Mouse (Mus musculus): ENCODE results near the gene 7530416G11Rik. TPM values are rescaled to one million over a fixed set of nuclear protein-coding genes. Genes with fewer than 3 reads are reported as not detected.

7530416G11Rik gene
- not detected in 2 replicates for polyA plus RNA-seq (2012; rRNA removed)

DNA sequence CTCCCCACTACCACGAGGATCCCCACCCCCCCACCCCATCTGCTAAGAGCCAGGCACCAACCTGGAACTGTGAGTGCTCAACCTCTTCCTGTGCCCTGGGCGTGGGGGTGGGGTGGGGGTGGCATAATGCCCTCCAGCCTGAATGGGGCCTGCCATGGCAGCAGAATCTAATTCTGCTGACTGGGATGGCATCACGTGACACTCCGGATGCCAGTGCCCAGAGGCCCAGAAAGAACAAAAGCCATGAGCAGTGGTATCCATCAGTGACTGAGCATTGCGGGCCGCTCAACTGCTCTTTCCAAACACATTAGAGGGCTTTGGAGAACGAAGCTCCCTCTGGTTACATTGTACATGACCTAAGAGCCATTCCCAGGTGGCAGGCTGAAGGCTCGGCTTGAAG, at the start of gene 7530416G11Rik:
Gene 7530416G11Rik, minus strand, starts transcription at position 101 of the 400 bp plus-strand sequence.
- no peak for DNase-seq (ENCODE audit: low spot score)

DNA sequence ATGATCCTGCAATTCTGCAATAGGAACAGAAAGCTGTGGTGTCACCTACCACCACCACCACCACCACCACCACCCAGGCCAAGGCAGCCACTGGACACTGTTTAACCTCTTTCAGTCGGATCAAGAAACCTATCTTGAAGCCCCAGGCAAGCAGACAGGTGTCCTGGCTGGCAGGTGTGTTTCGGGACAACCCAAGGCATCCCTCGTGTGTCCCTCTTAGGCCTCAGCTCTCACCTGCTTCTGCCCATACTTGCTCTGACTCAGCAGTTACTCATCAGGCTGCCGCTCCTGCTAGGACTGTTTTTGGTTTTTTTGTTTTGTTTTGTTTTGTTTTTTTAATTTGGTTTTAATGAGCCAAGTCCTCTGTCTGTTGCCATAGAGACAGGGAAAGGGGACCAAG, 43.5 kb upstream of the 7530416G11Rik start:
- DNase-seq (ENCODE audit: low spot score) = no peak

DNA sequence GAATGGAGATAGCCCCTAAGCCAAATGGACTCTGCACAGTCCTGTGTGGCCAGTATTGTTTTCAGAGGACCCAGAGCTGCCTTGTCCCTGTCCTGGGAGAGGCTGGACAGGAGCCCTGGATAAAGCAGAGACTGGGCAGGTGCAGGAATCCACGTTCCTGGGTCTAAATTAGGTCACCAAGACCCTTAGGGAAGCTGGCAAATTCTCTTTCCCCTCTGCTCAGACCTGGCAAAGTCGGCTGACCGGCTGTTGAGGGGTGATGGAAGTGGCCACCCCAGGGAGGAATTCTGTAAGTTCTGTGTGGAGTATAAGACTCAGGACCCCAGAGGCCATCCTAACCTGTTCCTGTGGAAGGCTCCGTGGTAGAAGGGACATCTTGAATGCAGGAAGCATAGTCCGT, 42.3 kb upstream of the 7530416G11Rik start:
- no peak for DNase-seq (ENCODE audit: low spot score)

DNA sequence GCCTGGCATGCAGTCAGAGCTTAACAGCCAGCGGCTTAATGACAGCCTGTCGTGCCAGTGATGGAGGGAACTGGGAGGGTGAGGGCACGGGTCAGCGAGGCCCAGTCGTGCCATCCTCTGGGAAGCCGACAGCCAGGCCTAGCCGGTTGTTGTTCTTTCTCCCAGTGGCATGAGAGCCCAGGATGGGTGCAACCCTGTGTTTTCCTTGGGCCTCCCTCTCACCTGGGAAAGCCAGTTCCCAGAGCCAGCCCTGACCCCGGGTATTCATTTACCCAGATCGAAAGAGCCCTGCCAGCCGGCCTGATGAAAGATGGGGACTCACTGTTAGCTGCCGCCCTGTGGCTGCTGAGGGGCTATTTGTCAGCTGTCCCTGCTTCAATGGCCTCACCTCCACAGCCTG, 35.1 kb upstream of the 7530416G11Rik start:
- no peak for DNase-seq (ENCODE audit: low spot score)

DNA sequence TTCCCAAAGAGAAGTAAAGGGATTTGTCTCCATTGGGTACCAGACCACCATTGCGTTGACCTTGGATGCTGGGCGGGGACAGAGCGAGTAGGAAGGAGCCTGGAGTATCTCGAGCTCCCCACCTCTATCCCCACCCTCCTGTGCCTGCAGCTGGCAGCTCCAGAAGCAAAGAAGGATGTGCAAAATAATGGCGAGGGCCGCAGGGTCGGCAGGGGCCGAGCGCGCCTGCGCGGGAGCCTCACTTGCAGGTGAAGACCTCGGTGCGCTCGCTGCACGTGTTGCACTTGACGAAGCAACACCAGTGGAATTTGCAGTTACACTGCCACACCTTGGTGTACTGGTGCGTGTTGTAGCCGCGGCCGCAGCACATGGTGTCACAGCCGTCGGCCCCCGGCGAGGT, 34.1 kb upstream of the 7530416G11Rik start:
- no peak for DNase-seq (ENCODE audit: low spot score)

DNA sequence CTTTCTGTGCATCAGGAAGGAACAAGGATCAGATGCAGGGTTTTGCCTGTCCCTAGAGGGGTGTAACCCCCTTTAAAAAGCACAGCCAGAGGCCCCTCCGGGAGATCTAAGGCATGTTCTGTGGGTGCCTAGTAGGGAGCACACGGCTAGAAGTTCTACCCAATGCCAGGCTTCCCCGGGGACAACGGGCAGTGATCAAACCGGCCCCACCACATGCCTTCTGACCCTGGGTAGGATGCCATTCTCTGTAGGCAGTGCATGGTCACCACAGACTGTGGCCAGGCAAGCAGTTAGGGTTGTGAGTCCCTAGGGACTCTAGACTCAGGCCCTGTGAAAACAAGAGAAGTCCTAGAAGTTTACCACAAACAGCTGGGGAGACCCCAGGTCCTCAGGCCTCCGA, 31.6 kb upstream of the 7530416G11Rik start:
- DNase-seq (ENCODE audit: low spot score) = no peak

DNA sequence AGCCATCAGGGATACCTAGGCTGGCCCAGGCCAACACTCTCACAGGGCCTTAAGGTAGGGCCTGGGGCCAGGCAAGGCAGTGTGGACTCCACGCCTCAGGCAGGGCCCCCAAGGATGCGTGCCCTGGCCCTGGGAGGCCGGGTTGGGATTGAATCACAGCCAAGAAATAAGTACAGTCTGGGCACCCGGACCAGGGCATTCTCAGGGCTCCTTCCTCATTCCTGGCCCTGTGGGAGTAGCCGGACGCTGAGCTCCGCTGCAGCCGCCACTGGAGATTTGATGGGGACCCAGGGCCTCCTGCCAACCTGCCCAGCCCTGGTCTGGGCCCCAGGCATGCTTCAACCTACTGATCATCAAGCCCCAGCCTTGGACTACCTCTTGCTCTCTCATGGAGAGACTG, 31.2 kb upstream of the 7530416G11Rik start:
- DNase-seq (ENCODE audit: low spot score) = no peak

DNA sequence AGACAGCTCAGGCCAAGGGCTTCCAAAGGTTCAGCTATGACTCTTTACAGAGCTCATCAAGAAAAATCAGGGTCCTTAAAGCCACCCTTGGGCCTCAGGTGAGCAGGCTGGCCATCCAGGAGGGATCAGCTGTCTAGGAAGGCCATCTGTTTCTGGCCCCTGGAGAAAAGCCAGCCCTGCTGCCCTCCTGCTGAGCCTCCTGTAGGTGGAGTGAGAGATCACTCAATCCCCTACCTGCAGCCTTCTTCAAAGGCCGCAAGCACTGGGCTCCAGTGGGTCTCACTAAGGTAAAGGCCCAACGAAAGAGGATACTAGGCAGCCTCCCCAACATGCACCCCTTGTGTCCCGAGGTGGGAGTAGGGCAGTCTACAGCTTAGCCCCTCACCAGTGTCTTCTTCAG, 29.0 kb upstream of the 7530416G11Rik start:
- DNase-seq (ENCODE audit: low spot score) = no peak

DNA sequence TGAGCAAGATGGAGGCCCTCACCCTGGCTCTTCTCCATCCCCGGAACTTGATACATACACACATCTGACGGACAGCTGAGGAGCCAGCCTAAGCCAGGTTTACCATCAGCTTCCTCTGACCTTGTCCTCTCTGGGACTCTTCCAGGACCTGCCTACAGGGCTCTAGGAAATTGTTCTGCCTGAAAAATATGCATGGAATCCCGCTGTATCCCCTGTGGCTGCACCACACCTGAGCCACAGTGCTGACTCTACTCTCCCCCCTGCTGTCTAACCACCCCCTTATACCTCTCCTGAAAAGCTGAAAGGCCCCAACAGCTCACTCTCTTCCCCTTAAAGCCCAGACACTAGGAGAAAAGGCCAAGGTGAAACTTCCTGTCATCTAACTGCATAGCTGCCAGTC, 26.9 kb upstream of the 7530416G11Rik start:
- DNase-seq (ENCODE audit: low spot score) = no peak

DNA sequence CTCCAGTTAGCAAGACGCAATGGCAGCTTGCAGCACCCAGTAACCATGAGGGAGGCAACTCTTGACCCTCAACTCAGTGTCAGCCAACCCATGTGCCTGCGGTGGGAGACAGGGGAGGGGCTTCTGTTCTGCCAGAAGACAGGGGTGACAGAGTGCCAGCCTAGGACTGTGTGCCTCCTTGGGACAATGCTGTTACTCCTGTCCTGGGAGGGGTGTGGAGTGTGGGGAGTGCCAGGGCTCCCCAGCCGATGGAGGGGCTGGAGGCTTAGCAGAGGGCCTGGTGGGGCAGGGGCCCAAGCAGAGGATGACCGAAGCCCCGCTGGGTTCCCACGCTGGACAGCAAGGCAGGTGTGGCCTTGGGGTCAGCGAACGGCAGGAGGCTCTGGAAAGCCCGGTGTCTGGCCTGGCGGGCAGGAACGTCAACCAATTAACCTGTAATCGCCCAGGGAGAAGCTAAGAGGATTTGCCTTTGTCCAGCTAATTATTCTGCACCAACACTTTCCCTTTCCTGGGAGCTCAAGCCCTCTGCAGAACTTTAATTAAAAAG, 21.4 kb upstream of the 7530416G11Rik start:
- no peak for DNase-seq (ENCODE audit: low spot score)

DNA sequence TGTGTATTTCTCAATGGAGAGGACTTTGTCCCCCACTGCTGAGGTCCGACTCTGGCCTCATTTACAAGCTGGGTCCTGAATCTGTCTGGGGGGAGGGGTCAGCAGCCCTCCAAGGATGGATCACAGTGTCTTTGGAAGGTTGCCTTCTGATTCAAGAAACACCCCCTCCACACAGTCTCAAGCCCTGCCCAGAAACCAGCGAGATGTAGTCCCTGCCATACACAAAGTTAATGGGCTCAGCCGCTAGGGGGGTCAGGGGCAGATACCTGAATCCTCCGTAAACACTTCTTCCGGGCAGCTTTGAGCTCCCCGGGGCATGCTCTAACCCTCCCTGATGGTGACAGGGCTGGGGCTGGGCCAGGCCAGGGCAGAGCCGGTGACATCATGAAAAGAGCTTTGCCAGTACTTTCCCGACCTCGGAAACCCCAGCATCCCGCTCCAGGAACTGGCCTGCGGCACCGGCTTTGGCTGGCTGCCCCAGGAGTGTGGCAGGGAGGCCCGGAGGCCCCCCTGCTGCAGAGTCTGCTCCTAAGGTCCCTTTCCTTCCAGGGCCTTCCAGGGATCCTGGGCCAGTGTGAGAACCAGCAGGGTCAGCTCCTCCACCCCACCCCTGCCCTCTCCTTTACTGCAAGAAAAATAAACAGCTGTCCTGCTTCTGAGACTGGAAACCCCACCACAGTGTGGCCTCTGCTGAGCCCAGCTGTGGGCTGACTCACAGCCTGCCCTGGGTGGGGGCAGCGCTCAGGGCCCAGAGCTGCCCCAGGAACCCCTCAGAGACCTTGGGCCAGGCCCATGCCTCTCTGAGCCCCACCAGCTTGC, 20.4 kb upstream of the 7530416G11Rik start:
- DNase-seq (ENCODE audit: low spot score) = peak; percentile 44

DNA sequence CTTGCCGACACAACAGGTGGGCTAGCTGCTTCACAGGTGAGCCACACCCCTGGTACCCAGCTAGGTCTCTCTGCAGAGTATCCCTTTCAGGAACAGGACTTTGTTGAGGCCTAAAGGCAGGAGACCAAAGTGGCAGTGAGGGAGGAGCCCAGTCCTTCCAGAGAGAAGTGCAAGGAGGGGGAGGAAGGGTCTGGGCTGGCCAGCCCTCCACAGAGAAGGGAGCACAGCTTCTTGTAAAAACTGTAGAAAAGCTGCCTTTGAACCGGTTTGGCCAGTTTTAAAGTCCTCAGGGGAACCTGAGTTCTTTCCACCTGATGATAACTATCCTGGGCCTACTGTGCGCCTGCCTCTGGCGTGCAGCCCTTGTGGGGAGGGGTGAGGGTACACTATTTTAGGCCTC, 16.4 kb upstream of the 7530416G11Rik start:
- no peak for DNase-seq (ENCODE audit: low spot score)

DNA sequence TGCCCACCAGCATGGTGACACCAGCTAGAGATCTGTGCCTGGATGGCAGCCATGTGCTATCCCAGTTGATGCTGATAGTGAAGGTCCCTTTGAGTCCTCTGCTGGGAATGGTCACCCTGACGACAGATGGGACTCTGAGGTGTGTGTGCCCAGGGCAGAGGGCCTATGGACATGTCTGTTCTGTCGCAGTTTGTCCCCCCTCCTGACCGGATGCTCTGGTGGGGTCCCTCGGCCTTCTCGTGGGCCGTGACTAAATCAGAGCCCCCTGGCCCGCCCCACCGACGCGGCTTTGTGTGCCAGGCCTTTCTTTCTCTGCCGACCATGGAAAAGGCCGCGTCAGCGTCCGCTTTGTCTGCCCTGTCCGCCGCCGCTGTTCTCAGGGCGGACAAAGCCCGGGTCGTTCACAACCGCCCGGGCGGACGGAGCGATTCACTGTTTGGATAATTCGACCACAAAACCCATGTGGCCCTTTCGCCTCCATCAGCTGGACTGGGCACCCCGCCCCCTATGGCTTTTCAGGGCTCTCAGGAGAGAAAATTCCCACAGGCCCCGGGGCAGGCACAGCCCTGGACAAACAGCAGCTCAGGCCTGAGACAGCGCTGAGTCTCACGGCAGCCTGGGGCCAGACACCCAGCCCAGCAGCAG, 4.5 kb upstream of the 7530416G11Rik start:
- DNase-seq (ENCODE audit: low spot score) = no peak

DNA sequence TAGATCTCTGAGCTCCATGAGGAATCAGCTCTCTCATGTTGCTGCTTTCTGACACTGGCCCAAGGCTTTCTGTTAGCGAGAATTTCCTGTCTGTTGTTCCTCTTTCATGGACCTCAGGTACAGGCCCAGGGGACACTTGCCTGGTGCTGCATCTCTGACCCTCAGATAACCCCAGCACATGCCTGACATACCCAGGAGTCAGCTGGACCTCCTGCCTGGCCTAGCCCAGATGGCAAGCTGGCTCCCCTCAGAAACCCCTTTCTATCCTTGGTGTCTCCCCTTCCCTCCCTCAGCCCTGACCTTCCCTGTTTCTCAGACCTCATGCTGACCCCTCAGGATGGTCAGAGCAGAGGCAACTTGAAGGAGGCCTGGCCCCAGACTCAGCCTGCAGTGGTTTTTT, 3.7 kb upstream of the 7530416G11Rik start:
- DNase-seq (ENCODE audit: low spot score) = no peak

DNA sequence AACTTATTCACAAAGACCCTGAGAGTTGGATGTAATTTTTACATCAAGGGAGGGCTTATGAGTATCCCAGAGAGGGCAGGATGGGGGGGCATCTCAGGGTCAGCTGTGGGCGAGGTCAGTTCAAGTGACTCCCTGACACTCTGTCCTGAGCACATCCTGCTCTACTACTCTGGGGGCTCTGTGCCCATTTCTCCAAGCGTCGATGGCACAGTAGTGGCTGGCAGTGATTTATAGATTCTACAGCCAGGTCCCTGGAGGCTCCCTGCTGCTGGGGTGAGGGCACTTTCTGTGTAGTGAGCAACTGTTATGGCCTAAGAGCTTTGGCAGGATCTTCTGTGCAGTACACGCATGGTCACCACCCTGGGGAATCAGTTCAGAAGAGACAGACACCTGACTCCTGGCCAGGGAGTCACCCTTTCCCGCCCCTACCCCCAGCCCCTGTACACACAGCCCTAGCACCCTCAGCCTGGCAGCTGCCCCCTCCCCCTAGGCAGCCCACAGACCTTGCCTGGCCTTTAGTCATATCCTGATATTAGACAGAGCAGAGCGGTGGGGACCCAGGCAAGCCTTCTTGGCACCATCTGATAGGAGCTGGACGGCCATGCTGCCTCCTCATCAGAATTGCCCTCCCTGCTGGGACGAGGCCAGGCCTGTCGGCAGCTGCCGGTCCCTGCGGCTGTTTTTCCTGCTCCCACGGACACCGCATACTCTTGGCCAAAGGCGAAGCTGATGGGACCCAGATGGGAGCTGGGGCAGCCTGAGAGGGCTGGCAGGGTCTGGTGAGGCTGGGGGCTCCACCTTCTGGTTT, 2.3 kb upstream of the 7530416G11Rik start:
- DNase-seq (ENCODE audit: low spot score) = no peak

DNA sequence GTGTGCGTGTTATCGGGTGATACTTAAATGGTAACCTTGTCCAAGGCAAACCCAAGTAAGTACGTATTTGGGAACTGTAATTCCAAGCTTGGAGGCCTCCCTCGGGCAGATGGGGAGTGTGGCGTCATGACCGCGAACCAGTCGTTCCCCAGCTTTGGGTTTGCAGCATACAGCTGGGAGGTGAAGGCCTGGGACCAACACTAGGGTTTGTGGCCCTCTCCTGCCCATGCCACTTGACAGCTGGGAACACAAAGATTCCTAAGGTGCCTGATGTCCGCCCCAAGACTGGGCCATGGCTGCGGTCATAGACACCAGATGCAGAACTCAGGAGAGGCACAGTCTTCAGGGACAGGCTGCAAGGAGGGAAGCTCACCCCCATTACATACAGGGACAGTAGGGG, 2.8 kb downstream of the 7530416G11Rik start:
- no peak for DNase-seq (ENCODE audit: low spot score)

DNA sequence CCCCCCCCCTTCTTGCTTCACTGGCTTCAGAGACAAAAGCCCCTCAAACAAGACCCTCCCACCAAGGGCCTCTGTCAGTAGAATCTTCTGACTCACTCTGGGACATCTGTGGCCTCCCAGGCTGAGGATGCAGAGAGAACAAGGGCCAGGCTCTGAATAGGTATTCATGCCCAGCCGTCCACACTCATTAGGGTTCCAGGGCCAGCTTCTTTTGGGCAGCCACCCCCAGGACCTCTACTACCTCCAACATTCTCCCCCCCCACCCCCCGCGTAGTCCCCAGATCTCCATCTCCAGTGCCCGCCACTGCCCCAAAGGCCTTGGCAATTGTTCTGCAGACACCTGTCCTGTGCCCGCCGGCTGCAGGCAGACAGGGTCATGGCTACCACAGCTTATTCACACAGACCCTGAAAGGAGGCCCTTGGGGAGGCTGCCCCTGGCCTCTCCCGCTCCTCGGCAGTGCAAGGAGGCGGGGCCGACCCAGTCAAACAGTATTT, 5.0 kb downstream of the 7530416G11Rik start:
- no peak for DNase-seq (ENCODE audit: low spot score)

DNA sequence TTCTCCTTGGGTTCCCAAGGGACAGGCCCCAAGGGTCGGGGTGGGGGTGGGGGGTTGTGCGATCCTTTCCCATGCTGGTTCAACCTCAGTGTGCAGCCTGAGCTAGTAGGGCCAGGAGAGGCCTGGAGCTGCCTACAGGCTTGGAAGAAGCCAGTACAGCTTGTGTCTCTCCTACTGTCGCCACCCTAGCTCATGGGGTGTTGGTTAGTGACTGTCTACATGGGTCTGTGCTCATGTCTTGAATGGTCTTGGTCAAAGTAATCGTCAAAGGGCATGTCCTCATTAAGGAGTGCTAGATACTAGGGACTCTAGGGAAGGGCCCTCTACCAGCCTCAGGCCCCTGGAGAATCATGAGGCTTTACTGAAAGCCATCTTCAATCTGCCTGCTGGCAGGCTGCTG, 5.5 kb downstream of the 7530416G11Rik start:
- no peak for DNase-seq (ENCODE audit: low spot score)

DNA sequence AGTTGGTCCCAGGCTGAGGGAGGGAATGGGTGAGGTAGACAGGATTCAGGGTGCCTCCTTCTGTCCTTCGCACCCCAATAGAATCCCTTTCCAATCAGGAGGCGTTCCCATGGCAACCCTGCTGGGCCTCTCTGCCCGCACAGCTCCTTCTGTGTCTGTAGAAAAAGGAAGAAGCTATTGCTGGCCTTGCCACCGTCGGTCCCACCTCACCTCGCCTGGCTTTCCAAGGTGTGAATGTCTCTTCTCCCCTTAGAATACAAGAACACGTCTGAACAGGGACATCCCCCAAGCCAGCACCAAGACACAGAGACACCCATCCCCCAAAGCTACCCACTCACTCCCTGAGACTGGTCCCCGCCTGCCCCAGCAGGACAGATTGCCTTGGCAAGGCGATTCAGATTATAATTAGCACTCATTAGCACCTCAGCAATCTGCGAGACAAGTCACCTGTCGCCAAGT, 8.8 kb downstream of the 7530416G11Rik start:
- no peak for DNase-seq (ENCODE audit: low spot score)

DNA sequence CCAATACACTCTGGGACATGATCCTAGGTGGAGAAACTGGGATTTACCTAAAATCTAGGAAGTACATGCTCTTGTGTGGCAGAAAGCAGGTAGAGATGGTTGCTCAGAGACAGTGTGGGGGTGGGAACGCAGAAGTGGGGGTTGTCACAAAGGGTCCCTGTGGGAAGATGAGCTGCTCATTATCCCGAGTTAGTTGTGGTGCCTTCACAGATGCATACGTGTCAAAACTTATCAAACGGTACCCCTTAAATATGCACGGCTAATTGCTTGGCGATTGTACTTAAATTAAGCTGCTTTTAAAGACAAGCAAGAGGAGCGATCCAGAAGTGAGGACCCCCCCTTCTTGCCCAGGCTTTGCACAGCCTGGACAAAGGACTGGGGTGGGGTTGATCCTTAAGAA, 13.3 kb downstream of the 7530416G11Rik start:
- no peak for DNase-seq (ENCODE audit: low spot score)

DNA sequence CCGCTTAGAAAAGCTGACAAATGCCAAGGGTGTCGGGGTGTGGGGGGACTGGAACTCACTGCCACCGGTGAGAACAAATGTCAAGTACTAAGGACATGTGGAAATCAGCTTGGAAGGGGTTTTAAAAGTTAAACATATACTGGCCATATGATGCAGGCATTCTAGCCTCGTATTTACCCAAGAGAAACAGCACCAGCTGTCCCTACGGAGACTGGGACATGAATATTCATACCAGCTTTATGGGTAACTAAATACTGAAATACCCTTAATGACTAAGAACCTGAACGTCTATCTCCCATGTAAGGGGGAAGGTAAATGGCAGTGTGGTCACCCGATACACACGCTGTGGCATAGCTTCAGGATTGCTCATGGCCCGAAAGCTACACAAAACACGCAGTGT, 14.1 kb downstream of the 7530416G11Rik start:
- DNase-seq (ENCODE audit: low spot score) = no peak

DNA sequence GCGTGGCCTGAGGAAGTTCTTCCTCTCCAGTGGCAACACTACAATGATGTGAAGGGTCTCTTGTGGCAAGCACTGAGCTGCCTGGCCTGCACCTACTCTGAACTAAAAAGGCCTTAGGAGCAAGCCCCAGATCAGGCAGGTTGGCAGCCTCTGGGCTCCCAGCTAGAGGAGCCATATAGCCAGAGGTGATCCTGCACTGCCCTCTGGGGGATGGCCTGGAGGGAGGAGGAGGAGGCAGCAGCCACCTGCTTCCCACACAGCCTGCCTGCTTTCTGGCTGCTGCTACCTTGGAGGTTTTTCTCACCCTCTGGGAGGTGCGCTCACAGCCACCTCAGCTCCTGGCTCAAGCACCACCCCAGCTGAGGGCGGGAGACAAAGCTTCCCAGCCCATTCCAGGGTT, 22.4 kb downstream of the 7530416G11Rik start:
- DNase-seq (ENCODE audit: low spot score) = no peak
